Mouse (Mus musculus) midbrain, embryonic 13.5 days (tissue): Measurements from ENCODE around the gene Vmn1r104. TPM values are rescaled to one million over a fixed set of nuclear protein-coding genes. Genes with fewer than 3 reads are reported as not detected.
"Not testable (repeated sequence)": the region's sequence is repeated elsewhere in the genome, so short reads cannot be mapped to it uniquely, and the experiment has no call there.

Source experiments
- ATAC-seq: fragments of 200-750 bp; cut with Nextera tagmentation; 2 replicates; pipeline ENCODE4 v1.8.0; 2017; ENCODE audit warnings: mild to moderate bottlenecking, moderate TSS enrichment, moderate library complexity
- H3K27ac ChIP-seq: fragments of 300-500 bp; sonication (generic); 2 replicates; pipeline ENCODE4 v1.5.1; 2015; ENCODE audit warnings: inconsistent platforms, mild to moderate bottlenecking, moderate library complexity
- H3K27me3 ChIP-seq: fragments of 300-500 bp; sonication (generic); 2 replicates; pipeline ENCODE4 v1.6.1; 2015; ENCODE audit warnings: mild to moderate bottlenecking, inconsistent platforms
- H3K36me3 ChIP-seq: fragments of 300-500 bp; sonication (generic); 2 replicates; pipeline ENCODE4 v1.6.1; 2015; ENCODE audit warnings: mild to moderate bottlenecking, inconsistent platforms
- H3K4me1 ChIP-seq: fragments of 300-500 bp; sonication (generic); replicated peaks from 2 replicates; pipeline ENCODE4 v1.6.1; 2015; ENCODE audit warnings: inconsistent platforms
- H3K4me2 ChIP-seq: fragments of 300-500 bp; sonication (generic); replicated peaks from 2 replicates; pipeline ENCODE4 v1.6.1; 2015; ENCODE audit warnings: moderate library complexity, mild to moderate bottlenecking, inconsistent platforms
- H3K4me3 ChIP-seq: fragments of 300-500 bp; sonication (generic); replicated peaks from 2 replicates; pipeline ENCODE4 v1.5.1; 2015; ENCODE audit warnings: mild to moderate bottlenecking, inconsistent platforms
- H3K9ac ChIP-seq: fragments of 300-500 bp; sonication (generic); replicated peaks from 2 replicates; pipeline ENCODE4 v1.6.1; 2015; ENCODE audit warnings: mild to moderate bottlenecking, inconsistent platforms
- H3K9me3 ChIP-seq: fragments of 300-500 bp; sonication (generic); 2 replicates; pipeline ENCODE4 v1.6.1; 2016; ENCODE audit warnings: mild to moderate bottlenecking, inconsistent platforms
- WGBS: fragments of 180-500 bp; shearing (Covaris S2); methylation state at CpG from one replicate; pipeline ENCODE4 v1.1.7; 2015; 5-methylcytosine and 5-hydroxymethylcytosine counted together
- polyA plus RNA-seq: library from polyadenylated mRNA; unstranded; fragments of >200 nt; fragmentation: Nextera tagmentation; extraction: Ambion mirVana; gene quantifications from 2 replicates; pipeline ENCODE4 v1.2.1, GENCODE M21; 2015

Gene Vmn1r104
- polyA plus RNA-seq: not detected in 2 replicates

- WGBS: no CpG with 5 or more reads among the region's 3 CpGs
- not testable (repeated sequence) for H3K4me2 ChIP-seq, H3K36me3 ChIP-seq, H3K27me3 ChIP-seq, H3K27ac ChIP-seq, H3K4me3 ChIP-seq, H3K9me3 ChIP-seq, H3K9ac ChIP-seq, H3K4me1 ChIP-seq, ATAC-seq
Observed at GRCm38 (mm10) chr7:20533537-20533936, at the start of gene Vmn1r104. Gene Vmn1r104, plus strand, starts transcription at chr7:20533837.

GRCm38 (mm10) chr7:20510434-20510833 lies 23.2 kb upstream of the Vmn1r104 start, which contains the start of gene Vmn1r103:
Gene Vmn1r103, minus strand, starts transcription at chr7:20510534.
- not testable (repeated sequence) for H3K4me2 ChIP-seq, ATAC-seq, H3K9ac ChIP-seq, H3K36me3 ChIP-seq, H3K4me3 ChIP-seq, H3K4me1 ChIP-seq, H3K9me3 ChIP-seq, H3K27me3 ChIP-seq, H3K27ac ChIP-seq
- WGBS: no CpG with 5 or more reads among the region's 3 CpGs

GRCm38 (mm10) chr7:20545657-20546056 lies 12.0 kb downstream of the Vmn1r104 start, which contains the start of gene Gm5726:
Gene Gm5726, minus strand, starts transcription at chr7:20545757.
- H3K4me3 ChIP-seq, ATAC-seq, H3K27ac ChIP-seq, H3K4me1 ChIP-seq, H3K27me3 ChIP-seq, H3K9me3 ChIP-seq, H3K4me2 ChIP-seq, H3K9ac ChIP-seq, H3K36me3 ChIP-seq: not testable (repeated sequence)
- no CpG with 5 or more reads among the region's 1 CpGs for WGBS

DNA sequence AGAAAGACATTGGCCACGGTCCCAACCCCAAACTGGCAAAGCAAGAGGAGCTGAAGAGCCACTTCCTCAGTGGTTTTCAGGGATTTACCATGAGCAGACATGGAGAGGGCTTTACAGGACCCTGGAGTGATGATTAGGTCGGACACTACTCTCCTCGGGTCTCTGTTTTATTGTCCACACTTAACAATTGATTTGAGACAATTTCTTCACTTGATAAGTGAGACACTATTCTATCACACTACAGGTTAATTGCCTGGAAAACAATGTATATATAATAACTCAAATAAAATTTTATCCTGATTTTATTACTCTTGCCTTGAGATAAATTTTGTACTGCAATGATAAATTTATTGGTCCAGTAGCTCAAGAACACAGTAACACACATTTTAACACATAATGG lies 42.5 kb downstream of the Vmn1r104 start, which contains the start of gene Gm4141:
Gene Gm4141 (minus strand): TSS at position 101 of the 400 bp plus-strand sequence.
- H3K4me2 ChIP-seq, H3K27me3 ChIP-seq: not testable (repeated sequence)
- no CpG with 5 or more reads among the region's 3 CpGs for WGBS

More for the DNA sequence above, 42.5 kb downstream of the Vmn1r104 start, which contains the start of gene Gm4141:
- not testable (repeated sequence) for H3K9me3 ChIP-seq, ATAC-seq, H3K27ac ChIP-seq, H3K4me1 ChIP-seq, H3K36me3 ChIP-seq, H3K4me3 ChIP-seq, H3K9ac ChIP-seq

Other genes starting within 250 kb of the Vmn1r104 start
- gene Gm4133, start 199.8 kb upstream of the Vmn1r104 start, polyA plus RNA-seq: not detected in 2 replicates
- not detected in 2 replicates for gene Gm5728, start 158.4 kb upstream of the Vmn1r104 start, polyA plus RNA-seq
- gene Vmn1r100, start 115.9 kb upstream of the Vmn1r104 start, polyA plus RNA-seq: not detected in 2 replicates
- gene Vmn1r101, start 91.2 kb upstream of the Vmn1r104 start, polyA plus RNA-seq: not detected in 2 replicates
- not detected in 2 replicates for gene Gm10670, start 58.9 kb upstream of the Vmn1r104 start, polyA plus RNA-seq
- gene Vmn1r103, start 23.3 kb upstream of the Vmn1r104 start, polyA plus RNA-seq: not detected in 2 replicates
- gene Gm5726, start 11.9 kb downstream of the Vmn1r104 start, polyA plus RNA-seq: not detected in 2 replicates
- not detected in 2 replicates for gene Gm4141, start 42.4 kb downstream of the Vmn1r104 start, polyA plus RNA-seq
- gene Gm4513, start 65.2 kb downstream of the Vmn1r104 start, polyA plus RNA-seq: not detected in 2 replicates
- not detected in 2 replicates for gene Vmn1r107, start 135.1 kb downstream of the Vmn1r104 start, polyA plus RNA-seq
- not detected in 2 replicates for gene Vmn1r111, start 169.4 kb downstream of the Vmn1r104 start, polyA plus RNA-seq
- not detected in 2 replicates for gene Gm10668, start 196.8 kb downstream of the Vmn1r104 start, polyA plus RNA-seq
- not detected in 2 replicates for gene Vmn1r112, start 237.3 kb downstream of the Vmn1r104 start, polyA plus RNA-seq